Mouse (Mus musculus) v-Abl transformed pro-B cells (cell line): ENCODE data around the gene Myh14.

Experiments
- in situ Hi-C, 2 experiments: fragments of 400-800 bp; cut with MboI; formaldehyde crosslinking; loops; one replicate each; pipeline ENCODE4 v1.15.1; 2025; ENCODE audit not compliant: unreplicated experiment in 2 of 2

Myh14 gene

DNA sequence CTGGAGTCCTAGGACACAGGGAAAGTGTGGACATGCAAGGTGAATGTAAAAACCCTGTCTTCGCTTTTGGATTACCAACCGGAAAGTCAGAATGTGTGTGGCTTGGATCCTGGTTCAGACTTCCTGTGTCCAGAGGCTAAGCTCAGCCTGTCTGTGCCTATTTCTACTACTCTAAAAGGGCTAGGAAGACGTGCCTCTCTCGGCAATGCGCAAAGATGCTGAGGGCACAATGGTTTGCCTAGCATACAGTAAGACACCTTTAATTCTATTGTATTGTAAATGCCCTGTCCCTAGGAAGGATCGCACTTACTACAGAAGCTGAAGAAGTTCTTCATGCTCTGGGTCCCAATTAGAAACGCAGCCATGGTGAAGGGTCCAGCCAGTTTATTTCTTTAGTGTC lies 65.2 kb downstream of the Myh14 start:
- in situ Hi-C loops = no loop called here

DNA sequence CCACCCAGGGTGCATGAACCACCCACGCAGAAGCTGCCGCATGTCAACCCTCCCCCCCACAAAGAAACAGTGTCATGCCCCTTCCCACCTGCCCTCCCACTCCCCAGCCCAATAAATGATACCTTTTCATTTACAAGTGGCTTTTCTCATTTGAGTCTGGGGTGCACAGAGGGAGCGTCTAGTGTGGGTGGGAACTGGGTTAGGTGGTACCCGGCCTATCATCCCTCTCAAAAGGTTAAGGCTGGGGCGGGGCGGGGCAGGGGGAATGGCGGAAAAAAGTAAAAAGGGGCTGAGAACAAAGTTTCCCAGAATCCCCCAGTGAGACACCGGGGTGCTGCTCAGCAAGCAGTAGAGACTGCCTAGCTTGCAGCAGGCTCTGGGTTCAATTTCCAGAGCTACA lies 66.0 kb downstream of the Myh14 start:
- in situ Hi-C loops = no loop called here

DNA sequence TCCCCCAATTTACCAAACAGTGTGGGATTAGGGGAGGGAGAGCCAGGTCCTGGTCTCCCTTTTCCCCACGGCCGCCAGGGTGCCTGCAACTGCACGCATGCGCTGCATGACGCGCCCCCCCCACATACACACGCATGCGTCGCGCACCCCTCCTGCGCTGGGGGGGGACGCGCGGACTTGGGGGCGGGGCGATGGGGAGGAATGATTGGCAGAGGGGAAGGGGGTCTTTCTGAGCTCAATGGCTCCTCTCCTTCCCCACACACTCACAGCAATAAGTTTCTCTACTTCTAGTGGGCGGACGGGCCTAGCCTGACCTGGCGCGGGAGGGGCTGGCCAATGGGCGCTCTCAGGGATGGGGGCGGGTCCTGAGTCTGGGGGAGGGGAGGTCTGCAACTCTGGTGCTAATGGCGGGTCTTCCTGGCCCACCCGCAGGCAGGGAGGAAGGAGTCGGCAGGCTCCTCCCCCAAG lies 66.5 kb downstream of the Myh14 start:
- in situ Hi-C loops = no loop called here

DNA sequence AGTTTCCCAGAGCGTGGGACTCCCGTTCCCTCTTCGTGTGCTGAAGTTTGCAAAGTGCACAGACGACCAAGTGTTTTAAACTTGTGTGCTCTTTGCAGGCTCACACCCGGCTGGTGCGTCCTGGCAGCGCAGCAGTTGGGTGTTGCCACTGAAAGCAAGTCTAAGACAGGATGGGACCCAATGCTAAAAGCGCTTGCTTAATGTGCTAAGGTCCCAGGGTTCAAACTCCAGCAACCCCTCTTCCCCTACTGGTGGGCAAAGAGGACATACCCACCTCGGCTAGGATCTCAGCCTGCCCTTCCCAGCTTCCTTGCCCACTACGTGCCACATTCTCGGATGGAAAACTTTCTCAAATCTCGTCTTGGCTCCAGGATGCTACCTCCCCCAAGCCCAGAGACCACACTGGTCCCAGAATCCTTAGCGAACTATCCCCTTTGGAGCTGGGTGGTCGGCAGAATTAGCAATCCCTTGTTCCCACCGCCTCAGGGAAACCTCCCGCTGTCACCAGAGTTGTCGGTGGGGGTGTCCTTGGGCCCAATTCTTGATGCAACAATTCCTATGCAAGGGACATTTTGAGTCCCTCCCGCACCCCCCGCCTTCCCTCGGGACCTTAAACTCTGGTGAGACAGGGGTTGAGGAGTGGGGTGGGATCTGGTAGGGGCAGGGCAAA lies 67.3 kb downstream of the Myh14 start:
- in situ Hi-C loops = no loop called here

DNA sequence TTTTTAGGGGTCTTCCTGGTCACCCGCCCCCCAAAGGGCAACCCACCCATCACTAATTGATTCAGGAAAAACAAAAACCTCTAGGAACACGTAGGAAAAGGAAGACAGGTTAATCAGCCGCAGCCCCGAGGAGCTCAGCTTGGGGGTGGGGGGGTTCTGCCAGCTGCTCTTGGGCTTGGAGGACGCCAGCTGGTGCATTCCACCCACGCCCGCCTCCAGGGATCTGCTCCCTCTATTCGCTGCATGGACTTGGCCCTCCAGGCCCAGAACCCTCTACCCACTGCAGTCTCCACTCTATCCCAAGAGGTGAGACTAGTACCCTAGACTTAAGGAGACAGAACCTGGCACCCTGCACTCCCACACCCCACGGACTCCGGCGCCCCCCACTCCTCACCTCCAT lies 68.2 kb downstream of the Myh14 start:
- in situ Hi-C loops = no loop called here

DNA sequence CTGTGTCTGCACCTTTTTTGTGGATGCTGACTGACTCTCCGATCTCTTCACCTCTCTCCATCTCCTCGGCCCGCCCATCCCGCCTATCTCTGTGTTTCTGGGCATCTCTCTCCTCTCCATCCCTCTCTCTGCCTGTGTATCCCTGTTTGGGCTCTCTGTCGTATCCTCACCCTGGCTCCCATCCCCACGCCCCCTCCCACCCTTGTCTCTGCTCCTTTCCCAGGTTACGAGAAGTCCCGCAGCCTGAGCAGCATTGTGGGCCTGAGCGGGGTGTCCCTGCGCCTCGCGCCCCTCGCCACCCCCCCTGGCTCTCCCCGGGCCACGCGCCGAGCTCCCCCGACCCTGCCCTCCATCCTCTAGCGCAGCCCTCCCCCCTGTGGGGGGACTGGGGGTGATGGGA lies 69.0 kb downstream of the Myh14 start:
- in situ Hi-C loops = no loop called here

DNA sequence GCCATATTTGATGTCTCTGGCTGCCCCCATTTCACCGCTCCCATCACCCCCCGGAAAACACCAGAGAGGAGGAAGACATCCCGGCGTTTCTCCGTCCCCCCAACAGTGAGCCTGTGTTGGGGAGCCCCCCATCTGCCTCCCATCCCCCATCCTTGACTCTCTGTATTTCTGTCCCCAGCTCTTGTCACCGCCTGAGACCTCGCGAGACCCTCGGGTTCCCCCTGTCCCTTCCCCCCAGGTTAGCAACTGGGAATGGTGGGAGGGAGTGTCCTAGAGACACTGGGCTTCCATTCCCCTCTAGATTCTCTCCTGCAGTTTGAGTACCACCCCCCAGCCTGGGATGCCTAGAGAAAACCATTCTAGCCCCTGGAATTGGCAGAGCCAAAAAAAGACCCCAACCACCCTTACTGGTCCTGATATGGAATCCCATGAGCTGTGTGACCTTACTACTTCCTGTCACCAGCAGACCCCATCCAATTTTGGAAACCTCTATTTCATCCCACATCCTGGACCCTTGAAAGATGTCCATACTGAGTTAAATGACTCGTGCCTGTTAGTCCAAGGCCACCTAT lies 69.9 kb downstream of the Myh14 start:
- in situ Hi-C loops = no loop called here

DNA sequence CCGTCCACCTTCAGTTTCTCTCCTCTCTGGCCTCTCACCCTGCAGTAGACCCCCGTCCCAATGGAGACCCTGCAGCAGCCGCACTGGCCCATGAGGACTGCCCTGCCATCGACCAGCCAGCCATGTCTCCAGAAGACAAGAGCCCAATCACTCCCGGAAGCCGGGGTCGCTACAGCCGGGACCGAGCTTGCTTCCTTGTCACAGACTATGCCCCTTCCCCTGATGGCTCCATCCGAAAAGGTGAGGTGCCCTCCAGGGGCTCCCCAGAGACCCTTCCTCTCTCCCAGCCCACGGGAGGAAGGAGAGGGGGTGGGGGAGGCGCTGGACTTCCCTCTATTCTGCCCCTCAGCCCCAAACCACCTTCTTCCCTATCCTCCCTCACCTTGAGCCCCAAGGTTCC lies 72.3 kb downstream of the Myh14 start:
- in situ Hi-C loops = no loop called here

DNA sequence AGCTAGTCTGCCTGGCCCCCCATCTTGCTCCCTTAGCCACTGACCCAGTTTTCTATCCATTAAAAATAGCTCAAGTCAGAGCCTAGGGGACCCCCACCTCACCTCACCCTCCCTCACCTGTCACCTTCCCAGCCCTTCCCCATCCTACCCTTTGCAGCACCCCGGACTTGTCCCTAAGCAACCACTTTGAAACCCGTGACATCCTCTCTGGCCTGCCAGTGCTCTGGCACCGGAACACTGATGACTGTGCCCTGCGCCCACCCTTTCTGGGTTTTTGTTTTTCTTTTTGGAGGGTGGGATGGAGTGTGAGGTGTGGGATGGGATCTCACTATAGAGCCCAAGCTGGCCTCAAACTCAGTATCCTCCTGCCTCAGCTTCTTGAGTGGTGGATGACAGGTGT lies 73.0 kb downstream of the Myh14 start:
- in situ Hi-C loops = no loop called here

DNA sequence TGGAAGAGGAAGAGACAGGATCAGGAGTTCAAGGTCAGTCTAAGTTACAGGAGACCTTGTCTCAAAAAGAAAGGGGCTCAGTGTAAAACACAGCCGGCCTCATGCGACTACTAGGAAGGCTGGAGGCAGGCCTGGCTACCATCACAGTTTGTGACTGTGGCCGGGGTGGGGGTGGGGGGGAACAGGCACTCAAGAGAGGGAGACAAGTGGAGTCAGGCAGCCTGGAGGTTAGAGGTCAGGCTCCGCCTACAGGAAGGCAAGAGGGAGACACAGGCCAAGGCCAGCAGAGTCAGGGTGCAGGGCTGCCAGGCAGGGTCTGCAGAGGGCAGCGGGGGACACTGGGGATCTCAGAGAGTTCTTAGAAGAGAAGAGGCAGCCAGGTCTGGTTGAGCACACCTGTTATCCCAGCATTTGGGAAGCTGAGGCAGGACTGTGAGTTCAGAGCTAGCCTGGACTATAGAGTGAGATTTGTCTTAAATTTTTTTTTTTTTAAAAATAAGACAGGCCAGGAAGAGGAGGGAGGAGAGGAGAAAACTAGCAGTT lies 73.6 kb downstream of the Myh14 start:
- in situ Hi-C loops = no loop called here

DNA sequence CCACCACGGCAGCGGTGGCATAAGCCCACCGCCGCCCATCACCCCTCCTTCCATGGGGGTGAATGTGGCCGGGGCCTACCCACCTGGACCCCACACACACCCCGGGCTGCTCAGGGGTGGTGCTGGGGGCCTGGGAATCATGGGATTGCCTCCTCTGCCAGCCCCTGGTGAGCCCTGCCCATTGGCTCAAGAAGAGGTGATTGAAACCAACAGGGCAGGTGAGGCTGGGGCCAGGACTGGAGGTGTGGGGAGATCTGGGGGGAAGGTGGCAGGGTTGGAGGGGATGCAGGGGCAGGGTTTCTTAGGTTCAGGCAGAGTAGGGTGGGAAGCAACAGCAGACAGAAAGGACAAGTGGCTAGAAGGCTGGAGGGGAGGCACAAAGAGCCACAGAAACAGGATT lies 74.6 kb downstream of the Myh14 start:
- in situ Hi-C loops = no loop called here

DNA sequence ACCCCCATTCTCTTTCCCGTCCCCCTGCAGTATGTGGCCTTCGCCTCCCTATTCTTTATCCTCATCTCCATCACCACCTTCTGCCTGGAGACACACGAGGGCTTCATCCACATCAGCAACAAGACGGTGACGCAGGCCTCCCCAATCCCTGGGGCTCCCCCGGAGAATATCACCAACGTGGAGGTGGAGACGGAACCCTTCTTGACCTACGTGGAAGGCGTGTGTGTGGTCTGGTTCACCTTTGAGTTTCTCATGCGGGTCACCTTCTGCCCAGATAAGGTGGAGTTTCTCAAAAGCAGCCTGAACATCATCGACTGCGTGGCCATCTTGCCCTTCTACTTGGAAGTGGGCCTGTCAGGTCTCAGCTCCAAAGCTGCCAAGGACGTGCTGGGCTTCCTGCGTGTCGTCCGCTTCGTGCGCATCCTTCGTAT lies 75.5 kb downstream of the Myh14 start:
- in situ Hi-C loops = no loop called here

DNA sequence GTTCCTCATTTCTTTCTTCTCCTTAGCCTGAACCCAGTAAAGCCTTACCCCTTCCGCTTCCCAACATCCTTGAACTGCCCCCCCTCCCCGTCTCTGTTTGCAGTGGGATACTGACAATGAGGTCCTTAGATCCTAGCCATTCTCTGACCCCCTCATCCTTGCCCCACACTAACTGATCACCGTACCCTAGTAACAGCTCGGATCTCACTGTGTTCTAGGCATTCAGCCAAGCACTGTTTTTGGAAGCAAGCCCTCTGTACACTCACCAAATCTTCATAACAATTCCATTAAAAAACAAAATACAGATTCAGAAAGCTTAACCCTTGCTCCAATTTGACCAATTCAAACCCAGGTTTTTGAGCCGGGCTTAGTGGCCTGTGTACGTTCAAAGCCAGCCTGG lies 76.4 kb downstream of the Myh14 start:
- in situ Hi-C loops = no loop called here

DNA sequence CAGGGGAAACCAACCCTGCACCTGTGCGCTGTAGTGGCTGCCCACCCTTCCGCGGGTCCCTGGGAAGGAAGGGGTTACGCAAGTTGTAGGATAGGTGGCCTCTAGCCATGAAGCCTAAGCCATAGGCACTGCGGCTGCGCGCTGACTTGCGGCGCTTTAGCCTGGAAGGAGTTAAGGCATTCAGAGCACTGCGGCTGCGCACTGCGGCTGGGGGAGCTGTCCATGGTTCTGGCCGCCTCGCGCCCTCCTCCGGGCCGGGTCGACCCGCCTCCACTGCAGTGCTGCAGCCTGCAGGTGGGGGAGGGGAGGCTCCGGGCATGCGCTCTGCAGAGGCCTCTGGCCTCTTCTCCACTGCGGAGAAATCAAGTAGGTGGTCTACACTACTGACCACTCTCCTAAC lies 76.9 kb downstream of the Myh14 start:
- in situ Hi-C loops = no loop called here

DNA sequence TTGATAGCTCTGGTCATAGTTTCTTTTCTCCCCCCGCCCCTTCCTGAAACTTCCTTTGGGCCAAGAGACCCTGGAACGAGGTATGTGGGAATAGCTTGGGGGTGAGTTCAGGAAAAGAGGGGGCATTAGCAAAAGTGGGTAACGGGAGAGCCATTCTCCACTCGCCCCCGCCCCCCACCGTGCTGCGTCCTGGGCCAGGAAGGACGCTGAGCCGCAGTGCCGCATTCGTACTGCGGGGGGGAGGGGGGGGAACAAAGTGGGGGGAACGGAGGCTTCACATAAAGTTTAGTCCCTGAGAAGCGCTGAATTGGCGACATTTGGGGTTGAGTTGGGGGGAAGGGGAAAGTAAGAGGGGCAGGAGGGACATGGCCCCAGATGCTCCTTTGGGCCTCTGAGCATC lies 77.6 kb downstream of the Myh14 start:
- in situ Hi-C loops = no loop called here

DNA sequence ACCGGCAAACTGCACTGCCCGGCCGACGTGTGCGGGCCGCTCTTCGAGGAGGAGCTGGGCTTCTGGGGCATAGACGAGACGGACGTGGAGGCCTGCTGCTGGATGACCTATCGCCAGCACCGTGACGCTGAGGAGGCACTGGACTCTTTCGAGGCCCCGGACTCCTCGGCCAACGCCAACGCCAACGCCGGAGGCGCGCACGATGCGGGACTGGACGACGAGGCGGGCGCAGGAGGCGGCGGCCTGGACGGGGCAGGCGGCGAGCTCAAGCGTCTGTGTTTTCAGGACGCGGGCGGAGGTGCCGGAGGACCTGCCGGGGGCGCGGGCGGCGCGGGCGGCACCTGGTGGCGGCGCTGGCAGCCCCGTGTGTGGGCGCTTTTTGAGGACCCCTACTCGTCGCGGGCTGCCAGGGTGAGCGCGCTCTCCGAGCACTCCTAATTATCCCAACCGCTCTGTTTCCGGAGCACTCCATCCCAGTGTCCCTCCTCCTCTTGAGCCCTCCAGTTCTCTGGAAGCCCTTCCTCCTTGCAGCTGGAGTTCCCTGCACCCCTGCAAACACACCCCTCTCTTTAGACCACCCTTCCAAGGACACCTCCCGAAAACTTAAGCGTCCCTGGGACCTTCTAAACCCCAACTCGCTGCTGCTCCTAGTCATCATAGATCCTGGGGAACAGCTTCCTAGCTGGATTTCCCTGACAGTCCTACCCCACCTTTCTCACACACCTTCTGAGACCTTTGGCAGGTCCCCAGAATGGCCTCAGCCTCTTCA lies 79.1 kb downstream of the Myh14 start:
- in situ Hi-C loops = no loop called here

DNA sequence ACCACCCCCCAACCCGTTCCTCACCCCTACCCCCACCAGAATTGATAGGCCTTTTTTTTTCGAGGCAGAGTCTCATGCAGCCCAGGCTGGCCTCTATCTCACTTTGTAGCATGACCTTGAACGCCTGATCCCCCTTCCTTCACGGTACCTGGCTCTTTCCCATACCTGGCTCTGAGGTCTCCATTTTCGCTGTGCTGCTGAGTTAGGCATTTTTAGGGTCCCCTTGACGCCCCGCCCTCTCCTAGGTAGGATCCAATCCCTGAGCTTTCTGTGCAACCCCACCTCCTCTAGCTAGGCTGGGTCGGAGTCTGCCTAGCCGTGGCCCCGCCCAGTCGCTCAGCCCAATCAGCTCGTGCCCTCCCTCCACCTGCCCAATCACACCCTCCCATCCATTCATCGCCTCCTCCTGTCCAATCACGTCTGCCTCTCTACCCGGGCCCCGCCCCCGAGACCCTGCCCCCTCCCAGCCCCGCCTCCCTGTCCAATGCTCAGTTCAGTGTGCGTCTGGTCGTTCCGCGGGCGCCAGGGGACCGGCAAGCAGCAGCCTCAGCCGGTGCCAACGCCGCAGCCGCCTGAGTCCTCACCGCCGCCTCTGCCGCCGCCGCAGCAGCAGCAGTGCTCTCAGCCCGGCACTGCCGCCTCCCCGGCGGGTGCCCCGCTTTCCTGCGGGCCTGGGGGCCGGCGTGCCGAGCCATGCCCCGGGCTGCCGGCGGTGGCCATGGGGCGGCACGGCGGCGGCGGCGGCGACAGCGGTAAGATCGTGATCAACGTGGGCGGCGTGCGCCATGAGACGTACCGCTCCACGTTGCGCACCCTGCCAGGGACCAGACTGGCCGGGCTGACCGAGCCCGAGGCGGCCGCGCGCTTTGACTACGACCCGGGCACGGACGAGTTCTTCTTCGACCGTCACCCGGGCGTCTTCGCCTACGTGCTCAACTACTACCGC lies 80.0 kb downstream of the Myh14 start, which contains the start of gene Kcnc3:
Gene Kcnc3, plus strand, starts transcription at position 263 of the 946 bp plus-strand sequence.
- in situ Hi-C loops = no loop called here

DNA sequence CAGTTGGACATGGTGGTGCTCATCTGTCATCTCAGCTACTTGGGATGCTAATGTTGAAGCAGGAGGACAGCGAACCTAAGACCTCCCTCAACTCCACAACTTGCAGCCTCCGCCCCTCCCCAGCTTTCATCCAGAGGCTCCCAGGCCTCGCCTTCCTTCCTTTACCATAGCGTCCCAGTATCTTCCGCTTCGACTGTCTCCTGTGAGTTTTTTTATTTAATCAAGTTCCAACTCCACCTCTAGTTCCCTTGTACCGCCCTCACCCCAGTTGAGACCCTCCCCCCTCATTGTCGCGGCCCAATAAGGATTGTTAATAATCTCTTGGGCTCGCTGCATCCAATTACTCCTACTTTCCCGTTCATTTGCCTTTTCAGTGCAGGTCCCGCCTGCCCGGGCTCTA lies 80.7 kb downstream of the Myh14 start:
- in situ Hi-C loops = no loop called here

DNA sequence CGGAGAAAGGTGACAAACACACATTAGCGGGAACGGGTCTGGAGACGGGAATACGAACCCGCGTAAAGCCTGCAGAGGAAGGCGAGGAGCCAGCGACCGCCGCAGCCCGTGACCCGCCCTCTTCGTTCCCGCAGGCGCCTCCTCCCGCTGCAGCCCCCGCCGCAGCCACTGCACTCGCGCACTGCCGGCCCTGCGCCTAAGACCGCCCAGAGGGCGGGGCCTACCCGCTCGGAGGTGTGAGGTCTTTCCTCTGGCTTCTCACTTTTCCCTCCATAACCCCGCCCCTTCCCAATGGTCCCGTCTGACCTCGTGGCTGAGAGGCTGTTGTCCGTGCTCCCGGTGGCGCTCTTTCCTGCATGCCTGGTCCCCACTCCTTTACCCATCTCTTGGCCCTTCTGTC lies 81.5 kb downstream of the Myh14 start:
- in situ Hi-C loops = no loop called here

DNA sequence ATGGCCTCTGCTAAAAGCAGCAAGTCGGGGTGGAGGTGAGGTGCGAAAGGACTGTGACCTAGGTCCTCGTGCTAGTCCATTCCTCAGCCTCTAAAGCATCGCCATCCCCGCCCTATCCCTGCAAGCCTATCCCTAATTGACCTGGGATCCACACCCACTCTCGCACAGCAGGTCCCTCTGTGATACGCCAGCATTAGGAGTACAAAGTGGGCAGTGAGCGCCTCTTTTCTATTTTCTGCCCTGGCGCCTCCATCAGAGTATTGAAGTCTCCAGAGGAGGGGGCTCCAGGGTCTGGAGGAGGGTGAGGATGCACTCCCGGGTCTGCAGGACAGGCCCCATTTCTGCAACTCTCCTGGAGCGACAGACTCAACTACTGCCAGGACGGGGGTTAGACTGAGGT lies 82.3 kb downstream of the Myh14 start:
- in situ Hi-C loops = no loop called here

DNA sequence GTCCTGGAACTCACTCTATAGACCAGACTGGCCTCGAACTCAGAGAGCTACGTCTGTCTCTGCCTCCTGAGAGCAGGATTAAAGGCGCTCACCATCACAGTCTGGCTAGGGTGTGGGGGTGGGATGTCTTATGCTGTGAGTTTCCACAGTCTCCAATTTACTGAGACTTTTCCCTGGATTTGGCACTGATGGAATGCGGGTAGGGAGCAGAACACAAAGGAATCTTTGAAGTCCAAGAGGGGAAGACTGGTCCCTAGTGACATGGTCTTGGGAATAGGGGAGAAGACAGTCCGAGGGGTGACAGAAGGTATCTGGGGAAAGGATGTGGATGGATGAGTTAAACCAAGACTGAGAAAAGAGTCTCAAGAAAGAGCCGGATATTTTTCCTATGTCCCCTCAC lies 83.0 kb downstream of the Myh14 start:
- in situ Hi-C loops = no loop called here
